Mouse (Mus musculus) limb, embryonic 15.5 days (tissue): ENCODE measurements around the gene Atf6b. TPM values are rescaled to one million over a fixed set of nuclear protein-coding genes. Genes with fewer than 3 reads are reported as not detected.
A peak's percentile ranks its signal among the peaks of the same experiment; 100 is the strongest.

Experiments
- ATAC-seq: fragments of 200-750 bp; cut with Nextera tagmentation; 2 replicates; pipeline ENCODE4 v1.8.0; 2017; ENCODE audit warnings: low read depth, moderate TSS enrichment; ENCODE audit not compliant: insufficient number of reproducible peaks, low FRiP score, low TSS enrichment
- H3K27ac ChIP-seq: fragments of 300-500 bp; sonication (generic); 2 replicates; pipeline ENCODE4 v1.5.1; 2015; ENCODE audit warnings: moderate library complexity, mild to moderate bottlenecking, inconsistent platforms
- H3K27me3 ChIP-seq: fragments of 300-500 bp; sonication (generic); 2 replicates; pipeline ENCODE4 v1.6.1; 2015; ENCODE audit warnings: inconsistent platforms
- H3K36me3 ChIP-seq: fragments of 300-500 bp; sonication (generic); 2 replicates; pipeline ENCODE4 v1.6.1; 2015; ENCODE audit warnings: inconsistent platforms
- H3K4me1 ChIP-seq: fragments of 300-500 bp; sonication (generic); 2 replicates; pipeline ENCODE4 v1.6.1; 2015; ENCODE audit warnings: inconsistent platforms
- H3K4me2 ChIP-seq: fragments of 300-500 bp; sonication (generic); 2 replicates; pipeline ENCODE4 v1.6.1; 2015; ENCODE audit warnings: mild to moderate bottlenecking, inconsistent platforms
- H3K4me3 ChIP-seq: fragments of 300-500 bp; sonication (generic); 2 replicates; pipeline ENCODE4 v1.5.1; 2015; ENCODE audit warnings: mild to moderate bottlenecking, inconsistent platforms
- H3K9ac ChIP-seq: fragments of 300-500 bp; sonication (generic); 2 replicates; pipeline ENCODE4 v1.6.1; 2015; ENCODE audit warnings: inconsistent platforms
- H3K9me3 ChIP-seq: fragments of 300-500 bp; sonication (generic); 2 replicates; pipeline ENCODE4 v1.6.1; 2016; ENCODE audit warnings: inconsistent platforms
- WGBS: fragments of 180-500 bp; shearing (Covaris S2); methylation state at CpG from one replicate; pipeline ENCODE4 v1.1.7; 2015; 5-methylcytosine and 5-hydroxymethylcytosine counted together
- polyA plus RNA-seq: library from polyadenylated mRNA; unstranded; fragments of >200 nt; fragmentation: Nextera tagmentation; extraction: Ambion mirVana; gene quantifications from 2 replicates; pipeline ENCODE4 v1.2.1, GENCODE M21; 2015

The Atf6b gene
- polyA plus RNA-seq, 1 experiment from 2014 or later: 88.3 TPM

DNA sequence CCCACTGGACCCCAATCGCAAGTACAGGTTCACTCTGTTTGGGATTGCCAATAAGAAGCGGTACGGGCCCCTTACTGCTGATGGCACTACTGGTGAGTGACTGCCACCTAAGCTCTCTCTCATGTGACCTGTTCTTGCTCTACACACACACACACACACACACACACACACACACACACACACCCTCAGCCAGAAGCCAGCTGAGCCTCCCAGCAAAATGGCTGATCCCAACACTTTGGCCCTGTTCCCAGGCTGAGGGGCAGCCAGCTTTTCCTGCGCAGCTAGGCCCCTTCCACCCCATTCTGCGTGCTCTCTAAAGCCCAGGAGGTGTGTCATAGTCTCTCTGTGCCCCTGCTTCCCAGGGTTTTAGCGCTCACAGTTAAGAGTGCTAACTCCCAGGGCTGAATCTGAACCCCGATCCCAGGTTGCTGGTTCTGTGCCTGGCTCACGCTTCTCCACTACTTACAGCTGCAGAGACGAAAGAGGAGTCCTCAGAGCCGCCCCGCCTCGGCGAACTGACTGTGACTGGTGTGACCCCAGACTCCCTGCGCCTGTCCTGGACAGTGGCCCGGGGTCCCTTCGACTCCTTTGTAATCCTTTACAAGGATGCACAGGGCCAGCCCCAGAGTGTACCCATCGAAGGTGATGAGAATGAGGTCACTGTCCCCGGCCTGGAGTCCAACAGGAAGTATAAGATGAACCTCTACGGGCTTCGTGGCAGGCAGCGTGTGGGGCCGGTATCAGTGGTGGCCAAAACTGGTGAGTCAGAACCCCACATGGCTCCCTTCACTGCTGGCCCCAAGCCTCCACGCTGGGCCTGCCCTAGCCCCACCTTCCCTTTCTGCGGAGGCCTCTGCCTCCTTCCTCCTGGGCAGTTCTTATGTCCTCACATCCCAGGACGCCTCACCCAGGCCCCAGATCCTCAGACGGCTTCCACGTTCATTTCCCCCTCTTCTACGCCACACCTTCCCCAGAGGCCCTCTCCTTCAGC, 38.5 kb downstream of the Atf6b start:
- no peak overlapping the region for H3K9ac ChIP-seq
- no peaks in the 10 kb centered on the region for H3K9me3 ChIP-seq
- H3K4me2 ChIP-seq: no peak overlapping the region
- WGBS: 69% methylated on average over 28 of the region's 28 CpGs
- H3K27me3 ChIP-seq: peaks cover 11% of the 10 kb centered on the region; the same call in 1 of the 2 replicates
- H3K27ac ChIP-seq: peak overlapping the region; percentile 79
- H3K36me3 ChIP-seq: no peaks in the 10 kb centered on the region
- peaks cover 39% of the 10 kb centered on the region for H3K4me1 ChIP-seq
- H3K4me3 ChIP-seq: no peak overlapping the region
- peak; percentile 49 for ATAC-seq

DNA sequence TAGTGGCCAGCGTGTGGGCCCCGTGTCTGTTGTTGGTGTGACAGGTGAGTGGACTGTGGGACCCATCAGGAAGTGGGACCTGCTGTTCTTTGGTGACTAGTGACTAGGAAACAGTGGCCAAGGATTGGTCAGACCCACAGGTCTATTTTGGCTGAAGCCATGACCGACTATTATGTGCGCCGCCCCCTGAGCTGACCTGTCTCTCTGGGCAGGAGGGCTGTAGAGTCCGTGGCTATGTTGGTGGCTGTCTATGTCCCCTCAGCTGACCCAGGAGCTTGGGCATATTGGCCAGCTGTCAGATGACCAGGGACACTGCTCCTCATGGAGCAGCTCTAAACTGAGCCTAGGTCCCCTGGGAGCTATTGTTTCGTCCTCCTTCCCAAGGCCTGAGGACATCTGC, 41.9 kb downstream of the Atf6b start:
- no peaks in the 10 kb centered on the region for H3K36me3 ChIP-seq
- peaks cover 30% of the 10 kb centered on the region for H3K4me1 ChIP-seq
- WGBS: 88% methylated on average over 7 of the region's 7 CpGs
- no peak overlapping the region for H3K27ac ChIP-seq
- H3K4me3 ChIP-seq: no peak overlapping the region
- ATAC-seq: no peak
- no peak overlapping the region for H3K4me2 ChIP-seq
- H3K27me3 ChIP-seq: no peaks in the 10 kb centered on the region; the same call in 1 of the 2 replicates
- H3K9ac ChIP-seq: no peak overlapping the region
- no peaks in the 10 kb centered on the region for H3K9me3 ChIP-seq

DNA sequence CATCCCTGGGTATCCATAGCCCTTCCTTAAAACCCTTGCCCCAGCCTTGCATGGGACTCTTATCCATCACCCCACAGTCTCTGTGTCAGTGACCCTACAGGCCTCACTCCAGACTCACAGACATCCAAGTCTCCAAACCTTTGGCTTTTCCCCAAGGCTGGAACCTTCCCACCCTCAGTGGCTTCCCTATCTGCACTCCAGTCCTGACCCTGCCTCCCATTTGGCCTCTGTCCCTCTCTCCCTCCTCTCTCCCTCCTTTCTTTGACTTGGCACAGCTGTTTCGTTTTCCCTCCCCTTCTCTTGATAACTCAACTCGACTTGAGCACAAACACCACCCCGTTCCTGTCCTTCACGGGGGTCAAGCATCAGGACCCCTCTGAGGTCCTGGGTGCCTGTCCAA, 43.5 kb downstream of the Atf6b start:
- 61% methylated on average over 4 of the region's 4 CpGs for WGBS
- Histone ChIP-seq H3K4me2 (no peak overlapping the region), H3K4me3 (no peak overlapping the region), H3K27ac (no peak overlapping the region), H3K9me3 (no peaks in the 10 kb centered on the region), H3K4me1 (peaks cover 15% of the 10 kb centered on the region), H3K27me3 (no peaks in the 10 kb centered on the region; the same call in 1 of the 2 replicates), H3K9ac (no peak overlapping the region), H3K36me3 (no peaks in the 10 kb centered on the region)
- no peak for ATAC-seq

DNA sequence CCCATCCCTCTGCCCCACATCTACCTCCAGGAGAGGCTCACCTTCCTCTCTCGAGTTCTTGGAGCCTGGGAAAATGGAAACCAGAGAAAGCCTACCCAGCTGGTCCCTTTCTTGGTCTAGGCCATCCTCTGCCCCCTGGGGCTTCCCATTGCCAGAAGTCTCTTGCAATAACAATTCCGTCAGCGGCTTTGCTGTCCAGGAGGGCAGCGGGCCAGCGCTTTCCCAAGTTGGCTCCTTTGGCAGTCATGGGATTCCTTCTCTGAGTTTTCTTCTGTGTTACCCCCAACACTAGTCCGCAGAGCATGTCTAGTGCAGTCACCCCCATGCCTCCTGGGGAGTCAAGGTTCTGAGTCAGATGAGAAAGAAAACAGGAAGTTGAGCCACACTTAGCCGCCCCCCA, 46.0 kb downstream of the Atf6b start:
- Histone ChIP-seq H3K4me1 (peaks cover 5% of the 10 kb centered on the region; the same call in 1 of the 2 replicates), H3K9me3 (no peaks in the 10 kb centered on the region), H3K4me2 (no peak overlapping the region), H3K27me3 (no peaks in the 10 kb centered on the region; the same call in 1 of the 2 replicates), H3K9ac (no peak overlapping the region), H3K27ac (no peak overlapping the region), H3K4me3 (no peak overlapping the region), H3K36me3 (no peaks in the 10 kb centered on the region)
- WGBS: 67% methylated on average over 7 of the region's 7 CpGs
- no peak for ATAC-seq

DNA sequence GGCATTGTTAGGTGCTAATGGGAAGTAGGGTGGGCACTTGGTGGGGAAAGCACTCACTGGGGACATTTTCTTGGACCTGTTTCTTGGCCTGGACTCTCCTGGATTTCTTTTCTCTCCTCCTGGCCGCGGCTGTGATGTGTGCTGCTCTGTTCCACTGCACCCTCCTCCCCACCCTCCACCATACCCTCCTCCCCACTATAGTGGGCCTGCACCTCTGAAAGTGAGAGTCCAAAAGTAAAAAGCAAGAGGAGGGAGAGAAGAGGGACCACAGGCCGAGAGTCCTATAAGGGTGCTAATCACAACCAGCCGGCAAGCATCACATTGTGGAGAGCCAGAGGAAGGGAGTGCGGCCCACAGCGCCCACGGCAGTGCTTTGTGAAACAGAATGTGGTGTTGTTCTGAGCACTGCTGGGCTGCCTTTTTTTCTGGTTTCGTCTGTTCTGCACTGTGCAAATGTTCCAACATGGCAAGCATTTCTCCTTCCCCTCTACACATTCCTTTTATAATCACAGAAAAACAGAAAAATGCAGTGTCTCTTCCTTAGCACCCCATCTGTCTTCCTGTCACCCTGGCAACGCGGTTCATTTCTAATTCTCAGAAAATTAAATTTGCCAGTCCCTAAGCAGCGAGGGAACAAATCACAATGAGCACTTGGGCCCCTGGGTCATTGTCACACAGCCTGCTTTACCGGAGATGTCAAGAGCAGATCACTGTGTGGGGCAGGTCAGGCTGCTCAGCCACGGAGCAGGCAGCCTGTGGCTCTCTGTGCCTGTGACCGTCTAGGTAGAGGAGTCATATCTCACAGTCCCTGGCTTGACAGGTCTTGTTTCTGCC, 52.8 kb downstream of the Atf6b start:
- Histone ChIP-seq H3K27ac (0 out of 2 replicates have a peak overlapping the region, but pooled peaks have one; percentile 38), H3K9ac (no peak overlapping the region), H3K36me3 (no peaks in the 10 kb centered on the region), H3K4me3 (no peak overlapping the region), H3K27me3 (no peaks in the 10 kb centered on the region), H3K4me2 (no peak overlapping the region), H3K9me3 (no peaks in the 10 kb centered on the region), H3K4me1 (peaks cover 16% of the 10 kb centered on the region)
- WGBS: 34% methylated on average over 14 of the region's 14 CpGs
- ATAC-seq: no peak

DNA sequence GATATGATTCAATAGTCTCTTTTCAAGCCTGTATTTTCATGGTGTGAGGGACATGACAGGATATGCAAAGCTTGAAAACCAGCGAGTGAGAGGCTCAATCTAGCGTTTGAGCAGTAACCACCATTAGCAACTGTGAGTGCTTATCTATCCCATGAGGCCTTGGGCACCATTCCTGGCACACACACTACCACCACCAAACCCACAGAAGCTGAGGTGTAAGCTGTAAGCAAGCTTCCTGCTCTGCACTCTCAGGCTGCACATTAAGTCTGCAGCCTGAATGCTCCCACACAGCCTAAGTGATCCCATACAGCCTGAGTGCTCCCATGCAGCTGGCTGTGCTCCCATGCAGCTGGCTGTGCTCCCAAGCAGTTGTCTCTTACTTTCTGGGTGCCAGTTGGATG, 53.7 kb downstream of the Atf6b start:
- no peaks in the 10 kb centered on the region for H3K9me3 ChIP-seq
- no peak overlapping the region for H3K4me3 ChIP-seq
- H3K27me3 ChIP-seq: no peaks in the 10 kb centered on the region
- ATAC-seq: no peak
- H3K4me1 ChIP-seq: peaks cover 16% of the 10 kb centered on the region
- H3K36me3 ChIP-seq: no peaks in the 10 kb centered on the region
- 48% methylated on average over 2 of the region's 2 CpGs for WGBS
- H3K9ac ChIP-seq: no peak overlapping the region
- H3K4me2 ChIP-seq: no peak overlapping the region
- peak overlapping the region; percentile 38; the same call in 1 of the 2 replicates for H3K27ac ChIP-seq

Other genes starting within 250 kb of the Atf6b start
- 0.61 TPM in 1 of 2 replicates, not detected in the other for gene BC051142, start 248.3 kb upstream of the Atf6b start, polyA plus RNA-seq
- not detected in 2 replicates for gene Btnl4, start 169.8 kb upstream of the Atf6b start, polyA plus RNA-seq
- gene Btnl6, start 129.8 kb upstream of the Atf6b start, polyA plus RNA-seq: not detected in 2 replicates
- 3.4 and 5.9 TPM in 2 replicates for gene Notch4, start 82.9 kb upstream of the Atf6b start, polyA plus RNA-seq
- gene Gpsm3, start 57.3 kb upstream of the Atf6b start, polyA plus RNA-seq: 7.2 and 10.1 TPM in 2 replicates
- 9.6 and 9.8 TPM in 2 replicates for gene Pbx2, start 55.9 kb upstream of the Atf6b start, polyA plus RNA-seq
- 2.0 and 2.5 TPM in 2 replicates for gene Ager, start 49.3 kb upstream of the Atf6b start, polyA plus RNA-seq
- gene Rnf5, start 43.5 kb upstream of the Atf6b start, polyA plus RNA-seq: 107 and 111 TPM in 2 replicates
- gene Agpat1, start 42.9 kb upstream of the Atf6b start, polyA plus RNA-seq: 45.8 and 50.6 TPM in 2 replicates
- gene Egfl8, start 31.2 kb upstream of the Atf6b start, polyA plus RNA-seq: 8.3 and 13.4 TPM in 2 replicates
- gene Ppt2, start 18.6 kb upstream of the Atf6b start, polyA plus RNA-seq: 26.8 and 29.9 TPM in 2 replicates
- gene Prrt1, start 17.6 kb upstream of the Atf6b start, polyA plus RNA-seq: 0.46 and 0.60 TPM in 2 replicates
- 15.5 and 17.1 TPM in 2 replicates for gene Fkbpl, start 2.4 kb upstream of the Atf6b start, polyA plus RNA-seq
- gene Tnxb, start 23.4 kb downstream of the Atf6b start, polyA plus RNA-seq: 1.9 and 4.2 TPM in 2 replicates
- 1.5 and 3.3 TPM in 2 replicates for gene C4b, start 96.7 kb downstream of the Atf6b start, polyA plus RNA-seq
- 0.12 and 0.25 TPM in 2 replicates for gene Cyp21a1, start 157.4 kb downstream of the Atf6b start, polyA plus RNA-seq
- gene Stk19, start 189.8 kb downstream of the Atf6b start, polyA plus RNA-seq: 26.1 and 29.3 TPM in 2 replicates
- 62.1 and 65.8 TPM in 2 replicates for gene Dxo, start 189.9 kb downstream of the Atf6b start, polyA plus RNA-seq
- gene Skiv2l, start 203.1 kb downstream of the Atf6b start, polyA plus RNA-seq: 47.2 and 47.4 TPM in 2 replicates
- 90.1 and 96.4 TPM in 2 replicates for gene Nelfe, start 203.2 kb downstream of the Atf6b start, polyA plus RNA-seq
- 2.8 and 3.6 TPM in 2 replicates for gene Cfb, start 215.4 kb downstream of the Atf6b start, polyA plus RNA-seq
- gene Zbtb12, start 232.3 kb downstream of the Atf6b start, polyA plus RNA-seq: 1.7 and 2.8 TPM in 2 replicates
- not detected in 2 replicates for gene Gm20547, start 234.9 kb downstream of the Atf6b start, polyA plus RNA-seq